Mouse (Mus musculus): ENCODE results near the gene Rps5.
"Not testable (repeated sequence)": the region's sequence is repeated elsewhere in the genome, so short reads cannot be mapped to it uniquely, and the experiment has no call there.

Rps5 gene

DNA sequence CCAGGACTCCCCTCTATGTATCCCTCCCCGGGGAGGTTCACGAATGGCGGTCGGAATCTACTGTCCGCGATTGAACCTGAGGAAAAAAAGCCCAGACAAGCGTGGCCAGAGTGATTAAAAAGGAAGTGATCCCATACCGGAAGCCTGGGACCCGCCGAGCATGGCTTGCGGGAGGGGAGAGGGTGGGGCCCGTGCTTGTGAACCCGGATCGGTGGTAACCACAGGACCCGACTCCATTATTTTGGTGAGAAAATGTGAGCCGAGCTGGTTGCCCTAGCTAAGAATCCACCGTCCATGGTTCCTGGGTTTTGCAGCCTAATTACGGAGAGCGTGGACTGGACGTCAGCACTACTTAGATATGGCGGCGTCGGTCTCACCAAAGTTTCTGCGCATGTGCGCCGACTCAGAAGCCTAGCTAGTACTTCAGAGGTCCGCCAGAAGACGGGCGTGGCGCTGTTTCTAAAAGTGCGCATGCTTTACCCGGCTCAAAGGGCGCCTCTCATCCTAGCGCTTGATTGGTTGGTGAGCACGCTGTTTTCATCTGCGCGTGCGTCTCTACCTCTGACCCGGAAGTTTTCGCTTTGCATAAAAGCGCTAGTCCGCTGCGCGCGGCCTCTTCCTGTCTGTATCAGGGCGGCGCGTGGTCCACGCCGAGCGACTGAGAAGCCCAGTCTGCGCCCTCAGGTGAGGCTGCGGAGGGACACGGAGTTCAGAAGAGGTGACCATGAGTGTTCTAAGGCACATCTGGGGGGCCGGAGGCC is at the start of gene Rps5:
Gene Rps5 (plus strand): TSS at position 586 of the 761 bp plus-strand sequence.
- peak; percentile 100 for DNase-seq (ENCODE audit: low read depth, low spot score)

DNA sequence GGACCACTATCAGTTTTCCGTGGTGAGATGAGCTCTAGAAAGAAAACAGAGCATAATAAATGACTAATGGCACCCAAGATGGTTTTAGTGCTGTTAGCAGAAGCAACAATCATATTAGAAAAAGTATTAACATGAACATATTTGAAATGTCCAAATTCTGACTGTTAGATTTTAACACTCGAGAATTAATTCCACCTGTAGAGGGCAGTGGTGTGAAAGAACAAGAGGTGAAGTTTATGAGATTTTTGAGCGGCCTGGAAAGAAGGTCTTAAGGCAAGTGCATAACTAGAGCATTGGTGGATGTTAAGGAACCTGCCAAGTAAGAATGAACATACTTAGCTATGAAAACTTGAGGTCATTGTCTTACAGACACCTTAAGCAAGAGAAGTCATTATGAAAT is 47.8 kb upstream of the Rps5 start:
- DNase-seq (ENCODE audit: low read depth, low spot score) = no peak

GRCm38 (mm10) chr7:12880036-12880435 is 42.1 kb upstream of the Rps5 start:
- no peak for DNase-seq (ENCODE audit: low read depth, low spot score)

GRCm38 (mm10) chr7:12880497-12880896 is 41.6 kb upstream of the Rps5 start:
- not testable (repeated sequence) for DNase-seq (ENCODE audit: low read depth, low spot score)

DNA sequence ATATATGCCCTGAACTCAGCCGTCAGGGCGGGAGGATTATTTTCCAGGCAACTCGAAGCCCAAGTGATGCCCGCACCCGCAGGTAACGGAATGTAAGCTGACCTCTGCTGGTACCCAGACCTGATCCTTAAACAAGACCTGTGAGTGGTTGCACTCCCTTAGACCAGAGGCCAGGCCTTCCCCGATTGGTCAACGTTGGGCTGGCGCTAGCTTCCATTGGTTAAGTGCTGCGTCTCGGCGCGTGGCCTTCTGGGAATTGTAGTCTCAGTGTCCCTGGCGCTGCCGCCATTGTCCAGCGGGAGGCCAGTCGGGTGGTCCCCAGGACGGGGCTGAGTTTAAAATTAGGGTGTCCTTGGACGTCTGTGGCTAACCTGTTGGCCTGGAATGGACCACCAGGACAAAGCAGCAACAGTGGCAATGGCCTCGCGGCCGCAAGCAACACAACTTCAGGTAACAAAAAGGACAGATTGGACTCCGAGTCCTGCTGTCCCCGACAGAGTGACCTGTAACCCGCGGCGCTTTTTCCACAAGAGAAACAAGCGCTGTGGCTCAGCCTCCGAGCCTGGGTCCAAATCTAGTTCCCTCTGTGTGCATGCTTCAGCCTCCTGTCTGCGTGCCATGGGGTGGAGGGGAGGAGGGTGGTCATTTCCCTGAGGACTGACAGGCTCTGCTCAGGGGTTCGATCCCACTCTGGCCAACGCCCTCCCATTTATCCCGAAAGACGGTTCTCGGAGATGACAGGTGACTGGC is 41.0 kb upstream of the Rps5 start, which contains the start of gene Zfp128:
Gene Zfp128 (plus strand): TSS at position 267 of the 750 bp plus-strand sequence.
- peak; percentile 92 for DNase-seq (ENCODE audit: low read depth, low spot score)

DNA sequence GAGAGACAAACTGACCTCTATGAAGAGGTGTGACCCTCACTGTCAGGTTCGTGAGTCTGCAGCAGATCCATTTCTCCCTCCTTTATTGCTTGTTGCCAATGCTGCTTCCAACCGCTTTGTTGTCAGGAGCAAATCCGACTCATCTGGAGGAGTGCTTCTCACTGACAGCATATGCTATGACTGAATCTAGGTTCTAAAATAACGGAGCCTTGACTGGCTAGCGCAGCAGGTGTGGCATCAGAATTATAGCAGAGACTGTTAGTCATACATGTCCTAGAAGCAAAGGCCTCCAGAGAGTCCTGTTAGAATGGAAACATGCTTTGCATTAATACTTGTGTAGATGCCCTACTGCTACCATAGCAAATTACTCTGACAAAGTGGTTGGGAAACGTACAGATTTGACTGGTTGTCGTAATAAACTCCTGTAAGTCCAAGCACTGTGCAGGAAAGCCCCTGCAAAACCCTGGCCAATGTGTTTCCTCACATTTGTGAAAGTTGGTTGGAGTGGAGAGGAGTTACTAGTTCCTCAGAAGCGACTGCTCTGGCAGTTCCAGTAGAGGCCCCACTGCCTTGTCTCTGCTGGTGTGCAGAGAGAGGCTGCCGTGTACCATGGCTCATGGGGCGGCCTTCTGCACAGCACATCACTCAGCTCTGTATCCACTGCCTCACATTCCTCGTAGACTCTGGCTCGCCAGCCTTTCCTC is 35.4 kb upstream of the Rps5 start:
- DNase-seq (ENCODE audit: low read depth, low spot score) = no peak

DNA sequence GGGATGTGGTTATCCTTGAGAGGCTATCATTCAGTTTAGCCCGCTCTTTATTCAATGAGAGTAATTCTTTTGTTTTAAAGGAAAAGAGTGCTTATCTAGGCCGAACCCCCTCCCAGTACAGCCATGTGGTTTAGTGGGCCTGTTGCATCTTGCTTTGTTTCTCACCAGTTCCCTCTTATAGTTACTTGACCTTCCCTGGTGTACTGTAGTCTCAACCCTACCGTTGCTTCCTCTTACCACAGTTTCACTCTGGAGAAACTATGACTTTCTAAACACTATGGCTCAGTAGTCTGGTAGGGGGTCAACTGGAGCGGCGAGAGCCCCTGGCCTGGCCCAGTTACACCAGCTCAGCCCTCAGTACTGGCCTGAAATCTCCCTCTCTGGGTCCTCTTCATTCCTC is 34.5 kb upstream of the Rps5 start:
- no peak for DNase-seq (ENCODE audit: low read depth, low spot score)

GRCm38 (mm10) chr7:12890928-12891327 is 31.2 kb upstream of the Rps5 start:
- no peak for DNase-seq (ENCODE audit: low read depth, low spot score)

GRCm38 (mm10) chr7:12891334-12891733 is 30.8 kb upstream of the Rps5 start:
- no peak for DNase-seq (ENCODE audit: low read depth, low spot score)

DNA sequence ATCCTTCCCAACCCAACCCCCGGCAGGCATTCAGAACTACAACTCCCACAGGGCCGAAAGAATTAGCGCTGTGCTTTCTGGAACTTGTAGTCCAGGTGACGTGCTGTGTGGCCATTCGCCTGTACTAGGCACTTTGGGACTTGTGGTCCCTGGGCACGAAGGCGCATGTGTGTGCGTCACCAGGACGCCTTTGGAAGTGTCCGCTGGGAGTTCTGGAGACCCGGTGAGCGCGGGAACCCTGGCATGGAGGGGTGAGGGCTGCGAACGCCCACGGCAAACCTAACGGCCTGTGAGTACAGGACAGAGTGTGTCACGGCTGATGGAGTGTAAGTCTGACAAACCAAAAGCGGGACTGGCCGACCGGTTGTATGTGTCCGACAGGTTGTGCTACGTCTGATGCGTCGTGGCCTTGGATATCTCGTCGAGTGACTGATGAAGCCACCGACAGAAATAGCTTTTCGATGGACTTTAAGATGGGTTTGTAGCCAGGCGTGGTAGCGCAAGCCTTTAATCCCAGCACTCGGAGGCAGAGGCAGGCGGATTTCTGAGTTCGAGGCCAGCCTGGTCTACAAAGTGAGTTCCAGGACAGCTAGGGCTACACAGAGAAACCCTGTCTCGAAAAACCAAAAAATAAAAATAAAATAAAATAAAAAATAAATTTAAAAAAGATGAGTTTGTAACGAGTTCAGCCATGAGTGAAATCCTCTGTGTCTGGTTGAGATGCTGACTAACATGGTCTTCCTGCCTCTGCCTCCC is 24.3 kb upstream of the Rps5 start, which contains the start of gene Zscan22:
Gene Zscan22 (plus strand): TSS at position 161 of the 756 bp plus-strand sequence.
- DNase-seq (ENCODE audit: low read depth, low spot score) = peak; percentile 90

GRCm38 (mm10) chr7:12901517-12901916 is 20.6 kb upstream of the Rps5 start:
- DNase-seq (ENCODE audit: low read depth, low spot score) = no peak

GRCm38 (mm10) chr7:12903623-12904022 is 18.5 kb upstream of the Rps5 start:
- no peak for DNase-seq (ENCODE audit: low read depth, low spot score)

- no peak for DNase-seq (ENCODE audit: low read depth, low spot score)
Measured at GRCm38 (mm10) chr7:12905146-12905545, 16.9 kb upstream of the Rps5 start.

GRCm38 (mm10) chr7:12909498-12909962 is 12.6 kb upstream of the Rps5 start:
- DNase-seq (ENCODE audit: low read depth, low spot score) = no peak

DNA sequence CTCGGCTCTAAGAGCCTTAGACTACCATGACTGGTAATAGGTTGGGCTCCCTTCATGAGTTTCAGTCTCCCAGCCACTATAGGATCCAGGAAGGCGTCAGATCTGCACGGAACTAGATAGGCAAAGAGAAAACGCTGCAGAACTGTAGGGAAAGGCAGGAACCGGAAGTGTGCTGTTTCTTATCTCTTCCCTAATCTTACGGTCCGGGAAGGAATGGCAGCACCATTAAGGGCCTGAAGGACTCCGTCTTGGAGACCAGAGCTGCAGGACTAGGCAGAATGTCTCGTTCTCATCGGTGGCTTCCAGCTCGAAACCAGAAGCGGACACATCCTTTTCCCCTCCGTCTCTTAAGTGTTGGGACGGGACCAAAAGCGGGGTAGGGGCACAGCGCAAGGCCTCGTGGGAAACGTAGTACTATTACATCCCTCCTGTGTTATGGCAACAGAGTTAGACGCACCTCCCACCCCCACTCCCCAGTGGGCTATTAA is 11.9 kb upstream of the Rps5 start:
- peak; percentile 62 for DNase-seq (ENCODE audit: low read depth, low spot score)

- no peak for DNase-seq (ENCODE audit: low read depth, low spot score)
Measured at GRCm38 (mm10) chr7:12913556-12913955, 8.5 kb upstream of the Rps5 start.

DNA sequence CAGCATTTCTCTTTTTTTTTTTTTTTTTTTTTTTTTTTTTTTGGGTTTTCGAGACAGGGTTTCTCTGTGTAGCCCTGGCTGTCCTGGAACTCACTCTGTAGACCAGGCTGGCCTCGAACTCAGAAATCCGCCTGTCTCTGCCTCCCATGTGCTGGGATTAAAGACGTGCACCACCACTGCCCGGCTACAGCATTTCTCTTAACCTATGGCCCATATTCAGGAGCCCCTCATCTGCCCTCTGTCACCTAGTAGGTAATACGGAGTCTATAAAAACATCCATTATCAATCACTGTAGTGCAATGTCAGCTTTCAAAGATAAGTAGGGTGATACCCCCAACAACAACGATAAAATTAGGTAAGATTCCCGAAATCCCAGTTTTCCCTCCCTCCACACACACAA is 1.6 kb upstream of the Rps5 start:
- DNase-seq (ENCODE audit: low read depth, low spot score) = not testable (repeated sequence)

DNA sequence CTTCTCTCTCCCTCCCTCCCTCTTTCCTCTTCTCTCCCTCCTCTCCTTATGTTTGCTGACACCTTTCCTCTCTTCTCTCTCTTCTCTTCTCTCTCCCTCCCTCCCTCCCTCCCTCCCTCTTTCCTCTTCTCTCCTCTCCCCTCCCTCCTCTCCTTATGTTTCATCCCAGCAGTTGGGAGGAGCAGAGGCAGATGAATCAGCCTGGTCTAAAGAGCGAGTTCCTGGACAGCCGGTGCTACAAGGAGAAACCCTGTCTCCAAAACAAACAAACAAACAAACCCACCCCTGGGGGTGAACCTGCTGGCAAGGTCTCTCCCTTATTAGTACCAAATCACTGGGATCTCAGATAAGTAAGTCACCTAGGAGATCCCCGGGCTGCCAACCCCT is 779 bp upstream of the Rps5 start:
- no peak for DNase-seq (ENCODE audit: low read depth, low spot score)

DNA sequence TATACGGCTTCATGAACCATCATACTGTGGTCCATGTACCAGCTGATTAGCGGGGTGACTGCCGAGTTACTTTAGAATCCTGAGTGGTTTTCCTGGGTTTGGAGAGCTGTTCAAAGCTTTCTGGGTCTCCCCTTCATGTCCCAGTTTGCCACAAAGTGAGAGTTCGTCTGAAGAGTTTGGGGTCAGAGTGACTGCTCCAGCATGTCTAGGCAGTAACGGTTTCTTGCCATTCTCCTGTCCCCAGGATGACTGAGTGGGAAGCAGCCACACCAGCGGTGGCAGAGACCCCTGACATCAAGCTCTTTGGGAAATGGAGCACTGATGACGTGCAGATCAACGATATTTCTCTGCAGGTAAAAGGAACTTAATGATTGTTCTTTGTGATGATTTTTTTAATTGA is 639 bp downstream of the Rps5 start:
- DNase-seq (ENCODE audit: low read depth, low spot score) = no peak

DNA sequence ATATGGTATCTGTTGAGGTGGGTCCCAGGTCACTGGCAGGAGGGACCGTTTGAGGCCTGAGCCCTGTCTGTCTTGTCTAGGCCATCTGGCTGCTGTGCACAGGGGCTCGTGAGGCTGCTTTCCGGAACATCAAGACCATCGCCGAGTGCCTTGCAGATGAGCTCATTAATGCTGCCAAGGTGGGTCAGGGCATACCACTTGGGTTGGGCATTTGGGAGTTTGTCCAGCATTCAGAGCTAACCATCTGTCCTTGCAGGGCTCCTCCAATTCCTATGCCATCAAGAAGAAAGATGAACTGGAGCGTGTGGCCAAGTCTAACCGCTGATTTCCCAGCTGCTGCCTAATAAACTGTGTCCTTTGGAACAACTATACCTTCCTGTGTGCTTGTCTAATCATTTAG is 4.2 kb downstream of the Rps5 start:
- DNase-seq (ENCODE audit: low read depth, low spot score) = no peak

DNA sequence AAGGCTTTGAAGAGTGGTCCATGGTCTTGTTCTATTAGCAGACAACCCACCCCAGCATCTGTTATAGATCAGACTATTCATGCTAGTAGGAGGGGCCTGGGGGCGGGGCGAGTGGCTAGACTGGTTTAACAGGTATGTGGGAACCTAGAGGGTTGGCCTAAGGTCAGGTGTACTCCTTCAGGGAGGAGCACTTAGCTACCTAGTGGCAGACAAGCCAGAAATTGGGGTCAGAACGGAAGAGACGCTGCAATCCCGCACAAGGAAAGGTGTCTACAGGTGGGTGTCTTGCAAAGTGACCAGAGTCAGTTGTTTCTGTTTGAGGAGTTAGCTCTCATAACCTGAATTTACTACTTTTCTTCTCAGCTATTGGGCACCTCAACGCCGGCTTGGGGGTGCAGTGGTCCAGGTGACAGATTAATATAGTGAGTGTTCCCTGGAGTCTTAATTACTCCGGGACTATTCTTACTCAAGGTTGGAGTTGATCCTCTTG is 5.1 kb downstream of the Rps5 start, which contains the start of gene Rnf225:
Gene Rnf225 (plus strand): TSS at position 226 of the 490 bp plus-strand sequence.
- no peak for DNase-seq (ENCODE audit: low read depth, low spot score)
